Mouse (Mus musculus): ENCODE data around the gene Il12rb1. TPM values are rescaled to one million over a fixed set of nuclear protein-coding genes. Genes with fewer than 3 reads are reported as not detected.

The Il12rb1 gene
- polyA plus RNA-seq, 1 experiment from 2014 or later, result 0.12 TPM

- H3K27me3 ChIP-seq (ENCODE audit: poor library complexity, severe bottlenecking), result peaks cover 26% of the 10 kb centered on the region
- H3K36me3 ChIP-seq (replicated peaks), result peaks cover 16% of the 10 kb centered on the region
- WGBS, result 11% methylated on average over 40 of the region's 40 CpGs
- no peaks in the 10 kb centered on the region for H3K9me3 ChIP-seq
- peak; percentile 72 for DNase-seq (ENCODE audit: extremely low spot score, low spot score)
- H3K4me3 ChIP-seq, result peak overlapping the region; percentile 42
- H3K4me1 ChIP-seq, result peaks cover 76% of the 10 kb centered on the region
- H3K27ac ChIP-seq, result peak overlapping the region; percentile 74
These were observed 60.4 kb downstream of the Il12rb1 start for GRCm38 (mm10) chr8:70868559-70869198.

GRCm38 (mm10) chr8:70869199-70869571 is 60.9 kb downstream of the Il12rb1 start:
- Histone ChIP-seq H3K9me3 (no peaks in the 10 kb centered on the region), H3K4me1 (peaks cover 75% of the 10 kb centered on the region), H3K27ac (peak overlapping the region; percentile 74), H3K27me3 (ENCODE audit: poor library complexity, severe bottlenecking) (peaks cover 21% of the 10 kb centered on the region), H3K4me3 (peak overlapping the region; percentile 42; the same call in 1 of the 2 replicates), H3K36me3 (replicated peaks) (peaks cover 16% of the 10 kb centered on the region)
- no peak for DNase-seq (ENCODE audit: extremely low spot score, low spot score)
- whole genome bisulfite sequencing, result 38% methylated on average over 5 of the region's 5 CpGs

- 0 out of 2 replicates have a peak overlapping the region, but pooled peaks have one; percentile 42 for H3K4me3 ChIP-seq
- H3K9me3 ChIP-seq, result no peaks in the 10 kb centered on the region
- H3K27ac ChIP-seq, result peak overlapping the region; percentile 74
- peak; percentile 73 for DNase-seq (ENCODE audit: extremely low spot score, low spot score)
- WGBS, result 47% methylated on average over 16 of the region's 16 CpGs
- H3K27me3 ChIP-seq (ENCODE audit: poor library complexity, severe bottlenecking), result peaks cover 17% of the 10 kb centered on the region
- H3K36me3 ChIP-seq (replicated peaks), result peaks cover 16% of the 10 kb centered on the region
- peaks cover 71% of the 10 kb centered on the region for H3K4me1 ChIP-seq
These were observed 61.4 kb downstream of the Il12rb1 start for GRCm38 (mm10) chr8:70869601-70870041.

Small RNA genes within 50 kb of the gene (microRNA-seq; reads per million reads assigned to microRNA genes)
- not detected for gene Mir7240

Other genes with a start within 250 kb of the Il12rb1 start
- gene Isyna1, start 214.1 kb upstream of the Il12rb1 start, polyA plus RNA-seq (2016; fragmentation: Nextera tagmentation; extraction: Ambion mirVana), result 166 and 170 TPM in 2 replicates
- gene Ssbp4, start 199.6 kb upstream of the Il12rb1 start, polyA plus RNA-seq (2016; fragmentation: Nextera tagmentation; extraction: Ambion mirVana), result 74.4 and 84.1 TPM in 2 replicates
- gene Lrrc25, start 192.3 kb upstream of the Il12rb1 start, polyA plus RNA-seq (2016; fragmentation: Nextera tagmentation; extraction: Ambion mirVana), result 0.49 and 0.87 TPM in 2 replicates
- gene Gdf15, start 176.0 kb upstream of the Il12rb1 start, polyA plus RNA-seq (2016; fragmentation: Nextera tagmentation; extraction: Ambion mirVana), result not detected in 2 replicates
- gene Pgpep1, start 148.1 kb upstream of the Il12rb1 start, polyA plus RNA-seq (2016; fragmentation: Nextera tagmentation; extraction: Ambion mirVana), result 40.5 and 49.3 TPM in 2 replicates
- gene Lsm4, start 135.2 kb upstream of the Il12rb1 start, polyA plus RNA-seq (2016; fragmentation: Nextera tagmentation; extraction: Ambion mirVana), result 336 and 339 TPM in 2 replicates
- 49.6 and 50.9 TPM in 2 replicates for gene Jund, start 109.5 kb upstream of the Il12rb1 start, polyA plus RNA-seq (2016; fragmentation: Nextera tagmentation; extraction: Ambion mirVana)
- 0.02 TPM in 1 of 2 replicates, not detected in the other for gene Iqcn, start 105.0 kb upstream of the Il12rb1 start, polyA plus RNA-seq (2016; fragmentation: Nextera tagmentation; extraction: Ambion mirVana)
- not detected in 2 replicates for gene Gm3336, start 89.9 kb upstream of the Il12rb1 start, polyA plus RNA-seq (2016; fragmentation: Nextera tagmentation; extraction: Ambion mirVana)
- gene Pde4c, start 84.7 kb upstream of the Il12rb1 start, polyA plus RNA-seq (2016; fragmentation: Nextera tagmentation; extraction: Ambion mirVana), result 0.38 and 0.68 TPM in 2 replicates
- gene Rab3a, start 53.8 kb upstream of the Il12rb1 start, polyA plus RNA-seq (2016; fragmentation: Nextera tagmentation; extraction: Ambion mirVana), result 10.5 and 12.2 TPM in 2 replicates
- gene Mpv17l2, start 47.5 kb upstream of the Il12rb1 start, polyA plus RNA-seq (2016; fragmentation: Nextera tagmentation; extraction: Ambion mirVana), result 30.8 and 34.3 TPM in 2 replicates
- 67.1 and 69.2 TPM in 2 replicates for gene Pik3r2, start 31.7 kb upstream of the Il12rb1 start, polyA plus RNA-seq (2016; fragmentation: Nextera tagmentation; extraction: Ambion mirVana)
- 12.0 and 14.9 TPM in 2 replicates for gene Mast3, start 3.4 kb upstream of the Il12rb1 start, polyA plus RNA-seq (2016; fragmentation: Nextera tagmentation; extraction: Ambion mirVana)
- 4.8 and 5.7 TPM in 2 replicates for gene Arrdc2, start 31.3 kb downstream of the Il12rb1 start, polyA plus RNA-seq (2016; fragmentation: Nextera tagmentation; extraction: Ambion mirVana)
- gene Kcnn1, start 54.8 kb downstream of the Il12rb1 start, polyA plus RNA-seq (2016; fragmentation: Nextera tagmentation; extraction: Ambion mirVana), result 4.7 and 5.9 TPM in 2 replicates
- 184 and 186 TPM in 2 replicates for gene Ccdc124, start 65.5 kb downstream of the Il12rb1 start, polyA plus RNA-seq (2016; fragmentation: Nextera tagmentation; extraction: Ambion mirVana)
- gene Slc5a5, start 84.3 kb downstream of the Il12rb1 start, polyA plus RNA-seq (2016; fragmentation: Nextera tagmentation; extraction: Ambion mirVana), result 0.36 and 0.38 TPM in 2 replicates
- 3,478 and 3,689 TPM in 2 replicates for gene Rpl18a, start 89.0 kb downstream of the Il12rb1 start, polyA plus RNA-seq (2016; fragmentation: Nextera tagmentation; extraction: Ambion mirVana)
- gene Map1s, start 97.5 kb downstream of the Il12rb1 start, polyA plus RNA-seq (2016; fragmentation: Nextera tagmentation; extraction: Ambion mirVana), result 69.1 and 69.3 TPM in 2 replicates

Data from forebrain, embryonic 10.5 days (tissue).